Mouse (Mus musculus) ES-Bruce4 (cell line): ENCODE measurements around the gene Fgfr2.

ENCODE experiments used
- CTCF ChIP-seq: IDR thresholded peaks from one replicate; pipeline ENCODE4 v1.8.1; 2011; ENCODE audit warnings: low read depth, low read length
- EP300 ChIP-seq: IDR thresholded peaks from 2 replicates; pipeline ENCODE4 v1.6.1; 2011; ENCODE audit warnings: low read depth, low read length; ENCODE audit not compliant: insufficient read depth
- POLR2A ChIP-seq: IDR thresholded peaks from one replicate; pipeline ENCODE4 v1.8.1; 2011; ENCODE audit warnings: low read length; ENCODE audit not compliant: insufficient read depth

- TF ChIP-seq EP300 (no peak), CTCF (no peak), POLR2A (no peak)
Measured at GRCm38 (mm10) chr7:132811716-132812618, 311.2 kb downstream of the Fgfr2 start.
